Mouse (Mus musculus): ENCODE measurements around the gene Hist1h3f.

Hist1h3f gene

GRCm38 (mm10) chr13:23543965-23544786 is at the start of gene Hist1h3f:
Gene Hist1h3f, plus strand, starts transcription at chr13:23544052.
- peak; percentile 49 to 66 for DNase-seq (ENCODE audit: low spot score in 2 of 2)

GRCm38 (mm10) chr13:23495526-23495925 is 48.3 kb upstream of the Hist1h3f start:
- DNase-seq (ENCODE audit: low spot score in 2 of 2) = no peak

GRCm38 (mm10) chr13:23497656-23498321 is 46.1 kb upstream of the Hist1h3f start:
- DNase-seq (ENCODE audit: low spot score in 2 of 2) = peak; percentile 28 to 52

GRCm38 (mm10) chr13:23498653-23499052 is 45.2 kb upstream of the Hist1h3f start:
- DNase-seq (ENCODE audit: low spot score in 2 of 2) = no peak

- DNase-seq (ENCODE audit: low spot score in 2 of 2) = no peak
These were observed 43.9 kb upstream of the Hist1h3f start for GRCm38 (mm10) chr13:23499943-23500342.

- DNase-seq (ENCODE audit: low spot score in 2 of 2) = peak; percentile 61 to 78
These were observed 43.2 kb upstream of the Hist1h3f start for GRCm38 (mm10) chr13:23500424-23501200.

- no peak for DNase-seq (ENCODE audit: low spot score in 2 of 2)
These were observed 42.3 kb upstream of the Hist1h3f start for GRCm38 (mm10) chr13:23501511-23501910.

- DNase-seq (ENCODE audit: low spot score in 2 of 2) = no peak
These were observed 41.8 kb upstream of the Hist1h3f start for GRCm38 (mm10) chr13:23502031-23502567.

- no peak for DNase-seq (ENCODE audit: low spot score in 2 of 2)
These were observed 40.9 kb upstream of the Hist1h3f start for GRCm38 (mm10) chr13:23502916-23503315.

- DNase-seq (ENCODE audit: low spot score in 2 of 2) = peak in 1 of 2 experiments; percentile 71
These were observed 40.1 kb upstream of the Hist1h3f start for GRCm38 (mm10) chr13:23503797-23504196.

GRCm38 (mm10) chr13:23505662-23506345 is 38.0 kb upstream of the Hist1h3f start:
- no peak for DNase-seq (ENCODE audit: low spot score in 2 of 2)

- no peak for DNase-seq (ENCODE audit: low spot score in 2 of 2)
These were observed 37.5 kb upstream of the Hist1h3f start for GRCm38 (mm10) chr13:23506351-23506750.

GRCm38 (mm10) chr13:23506819-23507515 is 36.9 kb upstream of the Hist1h3f start:
- no peak for DNase-seq (ENCODE audit: low spot score in 2 of 2)

- DNase-seq (ENCODE audit: low spot score in 2 of 2) = no peak
These were observed 33.7 kb upstream of the Hist1h3f start for GRCm38 (mm10) chr13:23510127-23510526.

- no peak for DNase-seq (ENCODE audit: low spot score in 2 of 2)
These were observed 30.3 kb upstream of the Hist1h3f start for GRCm38 (mm10) chr13:23513517-23513916.

GRCm38 (mm10) chr13:23515281-23515680 is 28.6 kb upstream of the Hist1h3f start:
- DNase-seq (ENCODE audit: low spot score in 2 of 2) = no peak

- DNase-seq (ENCODE audit: low spot score in 2 of 2) = no peak
These were observed 27.8 kb upstream of the Hist1h3f start for GRCm38 (mm10) chr13:23515826-23516620.

GRCm38 (mm10) chr13:23516822-23517602 is 26.8 kb upstream of the Hist1h3f start:
- peak; percentile 68 to 71 for DNase-seq (ENCODE audit: low spot score in 2 of 2)
